23 mouse cellular contexts compared by ENCODE assay signal in genomic region chr12:72393046-72393805, GRCm38 (mm10). TPM values are rescaled to one million over a fixed set of nuclear protein-coding genes. Genes with fewer than 3 reads are reported as not detected.
DNase-seq lines count a peak whose midpoint lies in the region; ATAC-seq and TF ChIP-seq lines count a peak whose summit lies in the region.
"Had no signal": no experiment of that assay in that cellular context is flagged by ENCODE, and none has a peak within 500 bp of the region (broad histone marks: within the 10 kb centered on the region; RNA-seq: fewer than 3 reads in every experiment).

No protein-coding gene starts in this region.

- no peak for ATAC-seq in forebrain, embryonic 13.5 days
- no peak for ATAC-seq in forebrain, embryonic 14.5 days
- ATAC-seq in stomach, embryonic 14.5 days (ENCODE audit: insufficient number of reproducible peaks, insufficient read depth, low FRiP score, low read depth): peak; percentile 46; the same call in 1 of the 2 replicates
- no peak for ATAC-seq in stomach, postnatal 0 days (ENCODE audit: low FRiP score, low TSS enrichment)
- ATAC-seq: inflammation-experienced regulatory T-cells, adult 6 months; lung, postnatal 0 days; midbrain, embryonic 15.5 days had no signal

- no peak for DNase-seq in forebrain, embryonic 14.5 days (ENCODE audit: low spot score)
- no peak for DNase-seq in layer of hippocampus, adult 2 months (ENCODE audit: low spot score in 2 of 2)
- DNase-seq in layer of hippocampus, postnatal 25 days (ENCODE audit: extremely low spot score in 1 of 2, low spot score in 1 of 2): no peak
- no peak for DNase-seq in stomach, postnatal 0 days (ENCODE audit: low spot score)
- DNase-seq in adrenal gland, postnatal 4 days (ENCODE audit: low spot score in 2 of 2): no peak
- no peak for DNase-seq in neural tube, embryonic 10.5 days (ENCODE audit: extremely low spot score, low spot score)
- DNase-seq: adrenal gland, adult 8-10 months; cerebellum, adult 18-20 months; gastrocnemius, postnatal 36 days; kidney, adult 8-10 months; kidney, postnatal 4 days; thymus, postnatal 4 days had no signal

- TF ChIP-seq EP300 in stomach, postnatal 0 days (optimal IDR thresholded peaks at IDR 0.05): no peak

- no peak overlapping the region for H3K27ac ChIP-seq in forebrain, embryonic 13.5 days
- no peak overlapping the region for H3K27ac ChIP-seq in forebrain, embryonic 14.5 days (ENCODE audit: low read depth, low read length)
- peak overlapping the region; percentile 1; the same call in 1 of the 2 replicates for H3K27ac ChIP-seq in layer of hippocampus, adult 2 months
- H3K27ac ChIP-seq in stomach, embryonic 14.5 days (ENCODE audit: low read length): no peak overlapping the region
- H3K27ac ChIP-seq in stomach, postnatal 0 days (replicated peaks): no peak overlapping the region
- H3K27ac ChIP-seq: embryonic facial prominence, embryonic 13.5 days; heart, embryonic 15.5 days; limb, embryonic 12.5 days; liver, embryonic 14.5 days; midbrain, embryonic 15.5 days had no signal

- no peaks in the 10 kb centered on the region for H3K36me3 ChIP-seq in forebrain, embryonic 13.5 days (ENCODE audit: poor library complexity, severe bottlenecking)
- no peaks in the 10 kb centered on the region for H3K36me3 ChIP-seq in forebrain, embryonic 14.5 days (ENCODE audit: control insufficient read depth, insufficient read depth, low read length)
- H3K36me3 ChIP-seq in stomach, embryonic 14.5 days (ENCODE audit: control insufficient read depth, insufficient read depth, low read length): no peaks in the 10 kb centered on the region
- no peaks in the 10 kb centered on the region for H3K36me3 ChIP-seq in stomach, postnatal 0 days (ENCODE audit: control insufficient read depth, insufficient read depth, low read length)
- H3K36me3 ChIP-seq: embryonic facial prominence, embryonic 13.5 days; heart, embryonic 15.5 days; limb, embryonic 12.5 days; midbrain, embryonic 15.5 days had no signal

- H3K4me2 ChIP-seq in forebrain, embryonic 13.5 days: 0 out of 2 replicates have a peak overlapping the region, but pooled peaks have one; percentile 8
- no peak overlapping the region for H3K4me2 ChIP-seq in forebrain, embryonic 14.5 days (ENCODE audit: low read length)
- H3K4me2 ChIP-seq in stomach, embryonic 14.5 days (replicated peaks; ENCODE audit: low read depth, low read length): no peak overlapping the region
- H3K4me2 ChIP-seq in stomach, postnatal 0 days (replicated peaks; ENCODE audit: low read depth): no peak overlapping the region
- H3K4me2 ChIP-seq: embryonic facial prominence, embryonic 13.5 days; heart, embryonic 15.5 days; limb, embryonic 12.5 days; midbrain, embryonic 15.5 days had no signal

- H3K27me3 ChIP-seq in forebrain, embryonic 13.5 days: no peaks in the 10 kb centered on the region
- H3K27me3 ChIP-seq in forebrain, embryonic 14.5 days (replicated peaks; ENCODE audit: control insufficient read depth, insufficient read depth, low read length): no peaks in the 10 kb centered on the region
- H3K27me3 ChIP-seq in stomach, embryonic 14.5 days (ENCODE audit: control insufficient read depth, insufficient read depth, low read length): no peaks in the 10 kb centered on the region
- H3K27me3 ChIP-seq in stomach, postnatal 0 days (ENCODE audit: control insufficient read depth, insufficient read depth, low read length): no peaks in the 10 kb centered on the region
- H3K27me3 ChIP-seq: CH12.LX; embryonic facial prominence, embryonic 13.5 days; heart, embryonic 15.5 days; limb, embryonic 12.5 days; midbrain, embryonic 15.5 days had no signal

- no peak overlapping the region for H3K9ac ChIP-seq in forebrain, embryonic 13.5 days
- H3K9ac ChIP-seq in forebrain, embryonic 14.5 days (ENCODE audit: low read length): no peak overlapping the region
- no peak overlapping the region for H3K9ac ChIP-seq in stomach, embryonic 14.5 days (replicated peaks; ENCODE audit: low read depth, low read length)
- no peak overlapping the region for H3K9ac ChIP-seq in stomach, postnatal 0 days (ENCODE audit: low read length)
- H3K9ac ChIP-seq: embryonic facial prominence, embryonic 13.5 days; heart, embryonic 15.5 days; limb, embryonic 12.5 days; liver, embryonic 14.5 days; midbrain, embryonic 15.5 days had no signal

- no peak overlapping the region for H3K4me3 ChIP-seq in forebrain, embryonic 13.5 days
- no peak overlapping the region for H3K4me3 ChIP-seq in forebrain, embryonic 14.5 days (ENCODE audit: low read depth, low read length)
- H3K4me3 ChIP-seq in layer of hippocampus, adult 2 months: no peak overlapping the region
- no peak overlapping the region for H3K4me3 ChIP-seq in stomach, embryonic 14.5 days (ENCODE audit: low read depth, low read length)
- H3K4me3 ChIP-seq in stomach, postnatal 0 days (ENCODE audit: low read depth, low read length): no peak overlapping the region
- H3K4me3 ChIP-seq: embryonic facial prominence, embryonic 13.5 days; heart, embryonic 15.5 days; limb, embryonic 12.5 days; midbrain, embryonic 15.5 days had no signal

- H3K9me3 ChIP-seq in forebrain, embryonic 13.5 days (replicated peaks): no peaks in the 10 kb centered on the region
- H3K9me3 ChIP-seq in forebrain, embryonic 14.5 days (replicated peaks; ENCODE audit: control insufficient read depth, low read length): no peaks in the 10 kb centered on the region
- no peaks in the 10 kb centered on the region for H3K9me3 ChIP-seq in stomach, embryonic 14.5 days (ENCODE audit: control insufficient read depth, low read depth, low read length)
- no peaks in the 10 kb centered on the region for H3K9me3 ChIP-seq in stomach, postnatal 0 days (ENCODE audit: control insufficient read depth, low read length)
- H3K9me3 ChIP-seq: embryonic facial prominence, embryonic 13.5 days; heart, embryonic 15.5 days; limb, embryonic 12.5 days; midbrain, embryonic 15.5 days had no signal

- H3K4me1 ChIP-seq in forebrain, embryonic 13.5 days: peaks cover 10% of the 10 kb centered on the region
- peaks cover 4% of the 10 kb centered on the region for H3K4me1 ChIP-seq in forebrain, embryonic 14.5 days (ENCODE audit: control insufficient read depth, insufficient read depth, low read length)
- H3K4me1 ChIP-seq in stomach, embryonic 14.5 days (ENCODE audit: control insufficient read depth, insufficient read depth, low read length): no peaks in the 10 kb centered on the region
- no peaks in the 10 kb centered on the region for H3K4me1 ChIP-seq in stomach, postnatal 0 days (replicated peaks; ENCODE audit: control insufficient read depth, insufficient read depth)
- H3K4me1 ChIP-seq: heart, embryonic 15.5 days had no signal

- WGBS in forebrain, embryonic 13.5 days: 58% methylated on average over 13 of the region's 13 CpGs
- 53% methylated on average over 13 of the region's 13 CpGs for WGBS in forebrain, embryonic 14.5 days
- WGBS in stomach, embryonic 14.5 days: 44% methylated on average over 13 of the region's 13 CpGs
- WGBS in stomach, postnatal 0 days: 35% methylated on average over 13 of the region's 13 CpGs

- TF ChIP-seq CTCF in layer of hippocampus, adult 2 months (conservative IDR thresholded peaks at IDR 0.05): no peak
- no peak for TF ChIP-seq CTCF in stomach, postnatal 0 days (IDR thresholded peaks at IDR 0.05; ENCODE audit: low read depth)

RNA-seq across cellular contexts. Expression of gene Rtn1, which starts 15.6 kb away (rescaled TPM):
- polyA plus RNA-seq in forebrain, embryonic 13.5 days (2015; fragmentation: Nextera tagmentation; extraction: Ambion mirVana): 1,241 and 1,349 TPM in 2 replicates
- polyA plus RNA-seq in forebrain, embryonic 14.5 days (2014; fragmentation: Nextera tagmentation; extraction: Ambion mirVana): 1,321 and 1,816 TPM in 2 replicates
- 1,000 to 10,000 TPM; 1,333 to 1,442 TPM for total RNA-seq in layer of hippocampus, adult 2 months (2021)
- total RNA-seq in layer of hippocampus, postnatal 25 days (2021): 1,000 to 10,000 TPM; 1,472 to 1,555 TPM
- polyA plus RNA-seq in stomach, embryonic 14.5 days (2014; fragmentation: Nextera tagmentation; extraction: Ambion mirVana): 78.8 and 84.3 TPM in 2 replicates
- 47.1 and 49.4 TPM in 2 replicates for polyA plus RNA-seq in stomach, postnatal 0 days (2015; fragmentation: Nextera tagmentation; extraction: Ambion mirVana)
- 10 to 100 TPM; 66.3 to 86.5 TPM for total RNA-seq in adrenal gland, postnatal 4 days (2021)
- total RNA-seq: common myeloid progenitor, adult 5-6 weeks had no signal

RNA-seq across cellular contexts. Expression of gene Lrrc9, which starts 48.4 kb away (rescaled TPM):
- 3.0 and 3.2 TPM in 2 replicates for polyA plus RNA-seq in forebrain, embryonic 13.5 days (2015; fragmentation: Nextera tagmentation; extraction: Ambion mirVana)
- polyA plus RNA-seq in forebrain, embryonic 14.5 days (2014; fragmentation: Nextera tagmentation; extraction: Ambion mirVana): 2.0 and 2.1 TPM in 2 replicates
- total RNA-seq in layer of hippocampus, adult 2 months (2021): 1 to 10 TPM; 2.1 to 2.4 TPM
- 1 to 10 TPM; 1.1 to 2.1 TPM for total RNA-seq in layer of hippocampus, postnatal 25 days (2021)
- polyA plus RNA-seq in stomach, embryonic 14.5 days (2014; fragmentation: Nextera tagmentation; extraction: Ambion mirVana): 0.34 and 0.42 TPM in 2 replicates
- polyA plus RNA-seq in stomach, postnatal 0 days (2015; fragmentation: Nextera tagmentation; extraction: Ambion mirVana): 0.04 TPM in 1 of 2 replicates, not detected in the other
- total RNA-seq in adrenal gland, postnatal 4 days (2021): 1 to 10 TPM; 1.9 to 2.4 TPM
- total RNA-seq: CH12.LX had no signal
- polyA plus RNA-seq: inflammation-experienced regulatory T-cells, adult 6 months had no signal

Comparison
In these comparisons a context has a peak if more than half of its experiments do, and no peak if none do; other contexts are left out.
1. RNA of gene Rtn1, which starts 15.6 kb away (polyA plus RNA-seq): 1,321 to 1,816 TPM in forebrain, embryonic 14.5 days and 1,241 to 1,349 TPM in forebrain, embryonic 13.5 days; 78.8 to 84.3 TPM in stomach, embryonic 14.5 days and 47.1 to 49.4 TPM in stomach, postnatal 0 days; every median in the first group is over 10 times any median in the second.